Mouse (Mus musculus): ENCODE data around the gene Cyp4f39. TPM values are rescaled to one million over a fixed set of nuclear protein-coding genes. Genes with fewer than 3 reads are reported as not detected.
"Not testable (repeated sequence)": the region's sequence is repeated elsewhere in the genome, so short reads cannot be mapped to it uniquely, and the experiment has no call there.

The Cyp4f39 gene
- polyA plus RNA-seq, 1 experiment from 2014 or later, result 0.50 TPM

DNA sequence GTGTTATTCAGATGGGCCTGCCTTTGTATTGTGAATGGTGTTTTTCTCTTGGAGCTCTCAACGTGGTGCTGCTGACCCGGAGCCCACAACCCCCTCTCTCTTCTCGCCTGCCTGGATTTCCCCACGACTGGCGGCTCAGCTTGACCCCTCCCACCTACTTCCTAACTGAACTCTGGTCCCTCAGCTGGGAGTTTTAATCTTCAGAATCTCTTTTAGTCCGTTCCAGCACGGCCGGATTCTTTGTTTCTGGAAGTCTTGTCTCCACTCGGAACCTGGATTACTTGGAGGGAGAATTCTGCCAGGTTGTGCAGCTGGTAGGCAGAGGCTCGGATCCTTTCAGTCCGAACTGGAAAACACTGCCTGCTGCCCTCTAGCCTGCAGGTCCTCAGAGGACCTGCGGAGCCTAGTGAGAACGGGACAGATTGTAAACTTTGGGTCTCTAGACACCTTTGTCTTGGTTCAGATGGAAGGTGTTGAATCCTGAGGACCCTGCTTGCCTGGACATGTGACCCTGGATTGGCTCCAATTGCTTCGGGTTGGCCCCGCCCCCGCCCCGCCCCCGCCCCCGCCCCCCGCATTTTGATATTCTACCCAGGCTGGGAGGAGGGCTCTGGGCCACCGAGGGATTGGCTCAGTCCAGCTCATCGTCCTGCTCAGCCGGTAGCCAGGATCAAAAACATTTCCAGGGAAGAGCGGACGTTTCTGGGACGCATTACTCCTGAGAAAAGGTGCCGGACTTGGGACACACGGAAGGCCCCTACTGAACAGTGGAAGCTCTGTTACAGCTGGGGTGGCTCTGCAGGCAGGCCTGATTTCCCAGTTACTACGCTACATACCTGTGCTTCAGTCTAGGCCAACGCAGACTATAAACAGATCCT, 53.6 kb downstream of the Cyp4f39 start, which contains the start of gene Cyp4f17:
Gene Cyp4f17 (plus strand): TSS at position 200 of the 878 bp plus-strand sequence.
- H3K9ac ChIP-seq, result peak within 1 kb of the TSS; percentile 50
- no peak within 1 kb of the TSS for H3K27ac ChIP-seq
- H3K27me3 ChIP-seq (replicated peaks), result no peaks in the 10 kb centered on the region; the same call in 1 of the 2 replicates
- H3K4me3 ChIP-seq, result peak within 1 kb of the TSS; percentile 56
- whole genome bisulfite sequencing (ENCODE audit: insufficient replicate concordance), result 3% methylated on average over 30 of the region's 30 CpGs
- ATAC-seq, result peak; percentile 74
- peaks cover 22% of the 10 kb centered on the region for H3K4me1 ChIP-seq
- peak within 1 kb of the TSS; percentile 76 for H3K4me2 ChIP-seq
- H3K9me3 ChIP-seq (replicated peaks), result no peaks in the 10 kb centered on the region
- H3K36me3 ChIP-seq, result no peaks in the 10 kb centered on the region

DNA sequence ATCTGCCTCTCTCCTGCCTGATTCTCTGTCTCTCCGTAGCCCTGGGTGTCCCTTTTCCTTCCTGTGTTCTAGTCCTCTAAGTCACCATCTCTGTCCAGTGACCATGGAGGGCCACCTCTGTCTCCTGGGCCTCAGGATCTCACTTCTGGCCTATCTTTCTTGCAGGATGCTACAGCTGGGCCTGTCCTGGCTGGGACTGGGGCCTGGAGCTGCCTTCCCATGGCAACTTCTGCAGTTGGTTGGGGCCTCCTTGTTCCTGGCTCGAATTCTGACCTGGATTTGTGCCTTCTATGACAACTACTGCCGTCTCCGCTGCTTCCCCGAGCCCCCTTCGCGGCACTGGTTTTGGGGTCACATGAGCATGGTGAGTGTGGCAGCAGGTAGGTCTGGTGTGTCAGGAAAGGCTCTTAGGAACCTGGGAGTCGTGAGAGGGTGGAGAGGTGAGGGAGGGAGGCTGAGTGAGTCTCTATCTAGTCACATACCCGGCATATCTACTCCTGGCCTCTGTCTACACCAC, 54.3 kb downstream of the Cyp4f39 start:
- Histone ChIP-seq H3K9ac (peak overlapping the region; percentile 50; the same call in 1 of the 2 replicates), H3K4me2 (peak overlapping the region; percentile 76), H3K4me3 (peak overlapping the region; percentile 56), H3K36me3 (no peaks in the 10 kb centered on the region), H3K27ac (no peak overlapping the region), H3K4me1 (peaks cover 22% of the 10 kb centered on the region), H3K27me3 (replicated peaks) (no peaks in the 10 kb centered on the region; the same call in 1 of the 2 replicates), H3K9me3 (replicated peaks) (no peaks in the 10 kb centered on the region)
- ATAC-seq, result 0 out of 2 replicates have a peak, but pooled peaks have one; percentile 15
- 51% methylated on average over 9 of the region's 9 CpGs for WGBS (ENCODE audit: insufficient replicate concordance)

DNA sequence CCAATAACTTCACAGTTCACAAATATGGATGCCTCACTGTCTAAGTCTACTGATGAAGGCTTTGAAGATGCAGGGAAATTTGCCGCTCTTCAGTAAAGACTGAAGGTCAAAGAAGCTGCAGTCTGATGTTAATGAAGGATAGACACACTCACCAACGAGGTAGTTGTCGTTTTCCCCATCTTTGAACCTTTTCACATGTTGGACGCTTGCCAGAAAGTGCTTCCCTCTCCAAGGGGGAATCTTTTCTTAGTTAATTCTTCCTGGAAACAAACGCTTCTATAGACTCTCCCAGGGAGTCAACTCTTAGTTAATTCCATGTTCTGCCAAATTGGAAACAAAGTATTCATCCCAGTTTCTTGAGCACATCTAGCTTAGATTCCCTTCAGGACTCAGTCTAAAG, 63.6 kb downstream of the Cyp4f39 start:
- Histone ChIP-seq H3K9ac (no peak overlapping the region), H3K27me3 (replicated peaks) (no peaks in the 10 kb centered on the region), H3K4me3 (no peak overlapping the region), H3K9me3 (replicated peaks) (no peaks in the 10 kb centered on the region), H3K4me2 (no peak overlapping the region), H3K27ac (no peak overlapping the region), H3K4me1 (no peaks in the 10 kb centered on the region), H3K36me3 (no peaks in the 10 kb centered on the region)
- no peak for ATAC-seq
- 68% methylated on average over 5 of the region's 5 CpGs for WGBS (ENCODE audit: insufficient replicate concordance)

DNA sequence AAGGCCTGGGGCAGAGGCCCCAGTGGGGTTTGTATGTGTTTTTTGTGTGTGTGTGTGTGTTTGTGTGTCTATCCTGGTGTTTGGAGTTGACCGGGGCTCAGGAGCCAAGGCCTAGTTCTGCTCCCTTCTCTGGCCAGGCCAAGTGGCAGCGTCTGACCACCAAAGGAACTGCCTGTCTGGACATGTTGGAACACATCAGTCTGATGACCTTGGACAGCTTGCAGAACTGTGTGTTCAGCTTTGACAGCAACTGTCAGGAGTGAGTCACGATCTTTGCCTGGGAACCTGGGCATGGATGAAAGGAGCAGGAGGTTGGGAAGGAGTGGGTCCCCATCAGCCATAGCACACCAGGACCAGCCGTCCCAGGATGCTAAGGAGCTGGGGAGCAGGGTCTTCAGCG, 69.5 kb downstream of the Cyp4f39 start:
- Histone ChIP-seq H3K36me3 (no peaks in the 10 kb centered on the region), H3K9ac (no peak overlapping the region), H3K4me3 (no peak overlapping the region), H3K4me2 (no peak overlapping the region), H3K27ac (no peak overlapping the region), H3K27me3 (replicated peaks) (no peaks in the 10 kb centered on the region), H3K9me3 (replicated peaks) (no peaks in the 10 kb centered on the region), H3K4me1 (no peaks in the 10 kb centered on the region)
- no peak for ATAC-seq
- WGBS (ENCODE audit: insufficient replicate concordance), result 67% methylated on average over 5 of the region's 5 CpGs

DNA sequence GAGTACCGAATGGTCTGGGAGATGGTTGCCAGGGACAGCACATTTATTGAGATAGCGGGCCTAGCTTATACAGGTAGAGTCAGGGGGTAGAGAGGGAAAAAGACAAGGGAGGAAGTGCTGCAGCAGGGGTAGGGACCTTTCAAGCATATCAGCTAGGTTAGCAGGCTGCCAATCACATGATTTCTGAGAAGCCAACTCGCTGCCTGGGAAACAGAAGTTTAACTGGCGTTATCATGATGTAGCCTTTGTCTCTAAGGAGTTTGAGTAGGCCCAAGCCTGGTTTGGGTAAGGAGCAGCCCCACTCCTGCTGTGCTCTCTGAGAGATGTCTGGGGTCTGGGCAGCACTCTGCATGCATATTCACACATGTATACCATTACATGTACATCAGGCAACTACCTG, 69.9 kb downstream of the Cyp4f39 start:
- Histone ChIP-seq H3K27me3 (replicated peaks) (no peaks in the 10 kb centered on the region), H3K9ac (no peak overlapping the region), H3K4me3 (no peak overlapping the region), H3K27ac (no peak overlapping the region), H3K4me1 (no peaks in the 10 kb centered on the region), H3K36me3 (no peaks in the 10 kb centered on the region), H3K4me2 (no peak overlapping the region), H3K9me3 (replicated peaks) (no peaks in the 10 kb centered on the region)
- no peak for ATAC-seq
- WGBS (ENCODE audit: insufficient replicate concordance), result 50% methylated on average over 4 of the region's 4 CpGs

DNA sequence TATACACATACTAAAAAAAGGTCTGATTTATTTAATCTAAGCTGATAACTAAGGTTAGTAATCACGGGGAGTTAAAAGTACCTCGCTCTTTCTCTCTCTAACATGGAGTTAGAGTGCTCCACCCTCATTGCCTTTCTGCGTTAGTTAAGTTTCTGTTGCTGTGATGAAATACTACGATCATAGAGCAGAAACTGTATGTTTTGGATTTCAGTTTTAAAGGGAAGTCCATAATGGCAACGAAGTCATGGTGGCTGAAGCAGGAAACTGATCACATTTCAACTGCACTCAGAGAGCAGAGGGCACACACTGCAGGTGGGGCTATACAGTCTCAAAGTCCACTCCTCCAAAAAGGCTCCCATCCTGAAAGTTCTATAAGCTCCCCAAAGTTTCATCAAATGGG, 70.3 kb downstream of the Cyp4f39 start:
- Histone ChIP-seq H3K27ac (no peak overlapping the region), H3K4me3 (no peak overlapping the region), H3K36me3 (no peaks in the 10 kb centered on the region), H3K4me2 (no peak overlapping the region), H3K9ac (no peak overlapping the region), H3K27me3 (replicated peaks) (no peaks in the 10 kb centered on the region), H3K4me1 (peaks cover 1% of the 10 kb centered on the region; the same call in 1 of the 2 replicates), H3K9me3 (replicated peaks) (no peaks in the 10 kb centered on the region)
- no peak for ATAC-seq
- 74% methylated on average over 5 of the region's 5 CpGs for WGBS (ENCODE audit: insufficient replicate concordance)

DNA sequence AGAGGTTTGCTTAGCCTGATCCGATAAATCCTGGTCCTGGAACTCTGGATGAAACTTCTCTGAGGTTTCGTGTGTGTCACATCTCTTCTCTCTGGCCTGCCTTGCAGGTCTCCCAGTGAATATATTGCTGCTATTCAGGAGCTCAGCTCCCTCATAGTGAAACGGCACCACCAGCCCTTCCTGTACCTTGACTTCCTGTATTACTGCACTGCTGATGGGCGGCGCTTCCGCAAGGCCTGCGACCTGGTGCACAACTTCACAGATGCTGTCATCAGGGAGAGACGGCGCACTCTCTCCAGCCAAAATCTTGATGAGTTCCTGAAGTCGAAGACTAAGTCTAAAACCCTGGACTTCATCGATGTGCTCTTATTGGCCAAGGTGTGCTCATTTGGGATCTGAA, 71.4 kb downstream of the Cyp4f39 start:
- Histone ChIP-seq H3K27ac (no peak overlapping the region), H3K9me3 (replicated peaks) (no peaks in the 10 kb centered on the region), H3K4me3 (no peak overlapping the region), H3K36me3 (no peaks in the 10 kb centered on the region), H3K27me3 (replicated peaks) (no peaks in the 10 kb centered on the region), H3K9ac (no peak overlapping the region), H3K4me1 (peaks cover 9% of the 10 kb centered on the region), H3K4me2 (no peak overlapping the region)
- 72% methylated on average over 11 of the region's 11 CpGs for WGBS (ENCODE audit: insufficient replicate concordance)
- no peak for ATAC-seq

DNA sequence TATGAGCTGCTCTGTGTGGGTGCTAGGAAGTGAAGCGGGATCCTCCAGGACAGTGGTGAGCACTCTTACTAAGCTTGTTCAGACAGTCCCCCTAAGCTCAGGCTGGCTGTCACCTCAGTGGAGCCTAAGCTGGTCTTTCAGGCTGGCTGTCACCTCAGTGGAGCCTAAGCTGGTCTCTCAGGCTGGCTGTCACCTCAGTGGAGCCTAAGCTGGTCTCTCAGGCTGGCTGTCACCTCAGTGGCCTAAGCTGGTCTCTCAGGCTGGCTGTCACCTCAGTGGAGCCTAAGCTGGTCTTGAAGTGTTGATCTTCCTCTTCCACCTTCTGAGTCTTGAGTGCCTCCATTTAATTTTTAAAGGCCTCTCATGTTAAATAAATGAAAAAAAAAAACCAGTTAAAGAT, 73.8 kb downstream of the Cyp4f39 start:
- not testable (repeated sequence) for H3K4me1 ChIP-seq; H3K27ac ChIP-seq; ATAC-seq; H3K4me2 ChIP-seq; H3K9ac ChIP-seq; H3K27me3 ChIP-seq (replicated peaks); H3K4me3 ChIP-seq; H3K36me3 ChIP-seq; H3K9me3 ChIP-seq (replicated peaks)
- WGBS (ENCODE audit: insufficient replicate concordance), result 75% methylated on average over 1 of the region's 1 CpGs

DNA sequence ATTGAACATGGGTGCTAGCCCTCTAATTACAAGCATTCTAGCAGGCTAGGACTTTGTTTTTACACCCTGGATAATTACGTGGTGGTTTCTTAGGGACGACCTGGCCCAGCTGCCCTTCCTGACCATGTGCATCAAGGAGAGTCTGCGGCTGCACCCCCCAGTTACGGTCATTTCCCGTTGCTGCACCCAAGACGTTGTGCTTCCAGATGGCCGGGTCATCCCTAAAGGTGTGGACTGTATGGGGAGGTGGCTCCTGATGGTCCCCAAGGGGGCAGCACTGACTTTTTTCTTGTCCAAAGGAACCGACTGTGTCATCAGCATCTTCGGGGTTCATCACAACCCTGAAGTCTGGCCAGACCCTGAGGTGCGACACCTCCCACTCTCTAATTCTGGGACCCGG, 75.2 kb downstream of the Cyp4f39 start:
- peak overlapping the region; percentile 73 for H3K4me2 ChIP-seq
- ATAC-seq, result no peak
- H3K36me3 ChIP-seq, result no peaks in the 10 kb centered on the region
- no peak overlapping the region; the same call in 1 of the 2 replicates for H3K4me3 ChIP-seq
- no peak overlapping the region for H3K27ac ChIP-seq
- H3K9ac ChIP-seq, result no peak overlapping the region
- no peaks in the 10 kb centered on the region for H3K9me3 ChIP-seq (replicated peaks)
- 73% methylated on average over 11 of the region's 11 CpGs for WGBS (ENCODE audit: insufficient replicate concordance)
- no peaks in the 10 kb centered on the region for H3K27me3 ChIP-seq (replicated peaks)
- peaks cover 9% of the 10 kb centered on the region for H3K4me1 ChIP-seq

DNA sequence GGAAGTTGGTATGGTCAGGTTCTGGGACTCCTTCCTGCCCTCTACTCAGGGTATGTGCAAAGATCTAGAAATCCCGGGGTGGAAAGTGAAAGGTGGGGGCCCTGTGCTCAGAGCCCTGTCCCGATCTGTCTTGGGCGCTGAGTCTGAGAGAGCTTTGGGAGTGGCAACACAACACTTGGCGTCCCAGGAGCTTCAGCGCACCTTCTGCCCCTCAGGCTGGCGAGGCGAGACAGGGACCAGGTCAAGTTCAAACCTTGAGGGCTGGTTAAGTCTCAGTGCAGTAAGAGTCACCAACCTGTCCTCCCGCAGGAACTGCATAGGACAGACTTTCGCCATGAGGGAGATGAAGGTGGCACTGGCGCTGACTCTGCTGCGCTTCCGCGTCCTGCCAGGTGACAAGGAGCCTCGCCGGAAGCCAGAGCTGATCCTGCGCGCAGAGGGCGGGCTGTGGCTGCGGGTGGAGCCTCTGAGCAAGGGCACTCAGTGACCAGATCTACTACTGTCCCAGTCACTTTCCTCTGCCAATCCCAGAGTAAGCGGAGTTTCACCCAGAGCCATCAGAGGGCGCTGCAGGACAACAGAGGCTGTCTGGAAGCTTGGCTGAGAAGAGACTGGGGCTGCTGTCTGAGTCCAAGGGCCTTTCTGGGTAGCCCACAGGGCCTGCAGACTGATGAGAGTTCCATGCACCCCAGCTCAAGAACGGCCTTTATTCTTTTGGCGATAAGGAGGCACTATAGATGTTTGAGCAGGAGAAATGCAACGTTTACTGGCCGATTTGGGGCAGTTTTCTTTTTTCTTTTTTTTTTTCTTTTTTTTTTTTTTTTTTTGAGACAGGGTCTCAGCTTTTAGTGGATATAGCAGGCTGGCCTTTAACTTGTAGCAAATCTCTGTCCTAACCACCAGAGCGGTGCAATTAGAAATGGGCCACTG, 76.2 kb downstream of the Cyp4f39 start:
- H3K4me1 ChIP-seq, result peaks cover 9% of the 10 kb centered on the region
- WGBS (ENCODE audit: insufficient replicate concordance), result 10% methylated on average over 26 of the region's 26 CpGs
- H3K36me3 ChIP-seq, result no peaks in the 10 kb centered on the region
- H3K9ac ChIP-seq, result peak overlapping the region; percentile 54
- no peaks in the 10 kb centered on the region for H3K27me3 ChIP-seq (replicated peaks)
- peak overlapping the region; percentile 55 for H3K4me3 ChIP-seq
- no peaks in the 10 kb centered on the region for H3K9me3 ChIP-seq (replicated peaks)
- ATAC-seq, result peak; percentile 88
- no peak overlapping the region for H3K27ac ChIP-seq
- peak overlapping the region; percentile 73 for H3K4me2 ChIP-seq

DNA sequence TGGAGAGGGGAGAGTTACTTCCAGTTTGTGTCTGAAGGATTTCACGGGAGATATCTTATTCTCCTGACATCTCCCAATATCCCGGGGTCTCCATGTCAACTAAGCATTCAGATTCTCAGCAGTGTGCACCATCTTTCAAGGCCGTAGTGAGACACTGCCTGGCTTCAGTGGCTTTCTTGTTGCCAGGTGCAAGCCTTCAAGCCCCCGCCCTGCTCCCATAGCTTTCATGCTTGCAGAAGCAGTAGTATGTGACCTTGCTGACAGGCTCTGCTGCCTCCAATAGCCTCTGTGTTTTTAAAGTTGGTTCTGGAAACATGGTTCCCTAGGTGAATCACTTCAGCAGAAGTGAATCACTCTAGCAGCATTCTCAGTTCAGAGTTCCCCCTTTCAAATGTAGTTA, 79.8 kb downstream of the Cyp4f39 start:
- not testable (repeated sequence) for H3K36me3 ChIP-seq; H3K27ac ChIP-seq; ATAC-seq; H3K27me3 ChIP-seq (replicated peaks); H3K4me3 ChIP-seq; H3K9ac ChIP-seq; H3K4me2 ChIP-seq; H3K9me3 ChIP-seq (replicated peaks); H3K4me1 ChIP-seq
- WGBS (ENCODE audit: insufficient replicate concordance), result 56% methylated on average over 4 of the region's 4 CpGs

DNA sequence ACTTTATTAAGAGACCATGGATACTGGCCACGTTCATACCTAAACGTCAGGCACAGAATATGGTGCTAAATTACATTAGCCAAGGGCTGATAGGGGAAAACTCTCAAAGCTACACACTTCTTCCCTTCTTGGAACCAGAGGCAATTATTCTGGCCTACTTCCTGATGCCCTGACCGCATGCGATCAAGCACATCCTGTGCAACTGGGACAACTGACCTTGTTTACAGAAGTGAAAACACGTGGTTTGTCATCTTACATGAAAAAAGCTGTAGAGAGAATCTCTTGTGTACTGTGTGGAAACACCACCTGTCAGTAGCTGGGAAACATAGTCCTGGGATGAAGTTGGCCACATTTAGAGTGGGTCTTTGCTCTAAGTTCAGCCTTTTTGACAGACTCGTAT, 81.5 kb downstream of the Cyp4f39 start:
- H3K27ac ChIP-seq, result no peak overlapping the region
- ATAC-seq, result no peak
- 52% methylated on average over 6 of the region's 6 CpGs for WGBS (ENCODE audit: insufficient replicate concordance)

More for the DNA sequence above, 81.5 kb downstream of the Cyp4f39 start:
- Histone ChIP-seq H3K36me3 (no peaks in the 10 kb centered on the region), H3K4me3 (no peak overlapping the region), H3K27me3 (replicated peaks) (no peaks in the 10 kb centered on the region), H3K9ac (no peak overlapping the region), H3K4me1 (no peaks in the 10 kb centered on the region), H3K9me3 (replicated peaks) (no peaks in the 10 kb centered on the region), H3K4me2 (no peak overlapping the region)

Data from liver, embryonic 12.5 days (tissue).